Mouse (Mus musculus): ENCODE results near the gene Rnf41. TPM values are rescaled to one million over a fixed set of nuclear protein-coding genes. Genes with fewer than 3 reads are reported as not detected.
A peak's percentile ranks its signal among the peaks of the same experiment; 100 is the strongest.

The Rnf41 gene
- polyA plus RNA-seq, 1 experiment from 2014 or later = 44.2 TPM

- WGBS = under 1% methylated on average over 46 of the region's 86 CpGs
- Histone ChIP-seq H3K27ac (ENCODE audit: low read depth, low read length) (peak within 1 kb of the TSS; percentile 96), H3K9me3 (ENCODE audit: control insufficient read depth, low read length) (no peaks in the 10 kb centered on the region), H3K4me2 (replicated peaks; ENCODE audit: low read depth, low read length) (peak within 1 kb of the TSS; percentile 79), H3K36me3 (ENCODE audit: control insufficient read depth, insufficient read depth, low read length) (peaks cover under 1% of the 10 kb centered on the region; the same call in 1 of the 2 replicates), H3K27me3 (ENCODE audit: control insufficient read depth, insufficient read depth, low read length) (no peaks in the 10 kb centered on the region), H3K9ac (ENCODE audit: low read depth, low read length) (peak within 1 kb of the TSS; percentile 99), H3K4me1 (replicated peaks; ENCODE audit: control insufficient read depth, insufficient read depth, low read length) (0 out of 2 replicates have a peak, but pooled peaks cover 2% of the 10 kb centered on the region), H3K4me3 (ENCODE audit: low read depth, low read length) (peak within 1 kb of the TSS; percentile 97)
- ATAC-seq (ENCODE audit: low FRiP score) (peak; percentile 77), DNase-seq (ENCODE audit: low spot score) (peak; percentile 90)
These were observed 47.4 kb downstream of the Rnf41 start, which contains the start of gene Smarcc2 for GRCm38 (mm10) chr10:128458719-128459408. Gene Smarcc2, plus strand, starts transcription at chr10:128459248.

GRCm38 (mm10) chr10:128459409-128460269, 48.2 kb downstream of the Rnf41 start:
- Histone ChIP-seq H3K9me3 (ENCODE audit: control insufficient read depth, low read length) (no peaks in the 10 kb centered on the region), H3K4me3 (ENCODE audit: low read depth, low read length) (peak overlapping the region; percentile 97), H3K4me1 (replicated peaks; ENCODE audit: control insufficient read depth, insufficient read depth, low read length) (0 out of 2 replicates have a peak, but pooled peaks cover 2% of the 10 kb centered on the region), H3K27me3 (ENCODE audit: control insufficient read depth, insufficient read depth, low read length) (no peaks in the 10 kb centered on the region), H3K27ac (ENCODE audit: low read depth, low read length) (peak overlapping the region; percentile 96), H3K4me2 (replicated peaks; ENCODE audit: low read depth, low read length) (peak overlapping the region; percentile 75), H3K36me3 (ENCODE audit: control insufficient read depth, insufficient read depth, low read length) (peaks cover 4% of the 10 kb centered on the region; the same call in 1 of the 2 replicates), H3K9ac (ENCODE audit: low read depth, low read length) (peak overlapping the region; percentile 99)
- DNase-seq (ENCODE audit: low spot score) (peak; percentile 70), ATAC-seq (ENCODE audit: low FRiP score) (peak; percentile 66)
- 1% methylated on average over 21 of the region's 67 CpGs for WGBS

- 2% methylated on average over 5 of the region's 5 CpGs for WGBS
- Histone ChIP-seq H3K4me3 (ENCODE audit: low read depth, low read length) (peak overlapping the region; percentile 97), H3K27ac (ENCODE audit: low read depth, low read length) (peak overlapping the region; percentile 96), H3K27me3 (ENCODE audit: control insufficient read depth, insufficient read depth, low read length) (no peaks in the 10 kb centered on the region), H3K4me2 (replicated peaks; ENCODE audit: low read depth, low read length) (peak overlapping the region; percentile 75), H3K9ac (ENCODE audit: low read depth, low read length) (peak overlapping the region; percentile 99), H3K9me3 (ENCODE audit: control insufficient read depth, low read length) (no peaks in the 10 kb centered on the region), H3K4me1 (replicated peaks; ENCODE audit: control insufficient read depth, insufficient read depth, low read length) (0 out of 2 replicates have a peak, but pooled peaks cover 2% of the 10 kb centered on the region), H3K36me3 (ENCODE audit: control insufficient read depth, insufficient read depth, low read length) (peaks cover 7% of the 10 kb centered on the region; the same call in 1 of the 2 replicates)
- no peak for ATAC-seq (ENCODE audit: low FRiP score)
- peak; percentile 48 for DNase-seq (ENCODE audit: low spot score)
These were observed 48.8 kb downstream of the Rnf41 start for GRCm38 (mm10) chr10:128460270-128460630.

GRCm38 (mm10) chr10:128474366-128474765, 62.9 kb downstream of the Rnf41 start:
- no peaks in the 10 kb centered on the region for H3K27me3 ChIP-seq (ENCODE audit: control insufficient read depth, insufficient read depth, low read length)
- no peak overlapping the region for H3K27ac ChIP-seq (ENCODE audit: low read depth, low read length)
- ATAC-seq (ENCODE audit: low FRiP score) (no peak), DNase-seq (ENCODE audit: low spot score) (no peak)
- H3K9ac ChIP-seq (ENCODE audit: low read depth, low read length) = no peak overlapping the region
- H3K4me2 ChIP-seq (replicated peaks; ENCODE audit: low read depth, low read length) = no peak overlapping the region
- WGBS = 91% methylated on average over 12 of the region's 12 CpGs
- no peaks in the 10 kb centered on the region for H3K9me3 ChIP-seq (ENCODE audit: control insufficient read depth, low read length)
- H3K4me3 ChIP-seq (ENCODE audit: low read depth, low read length) = no peak overlapping the region
- peaks cover 34% of the 10 kb centered on the region for H3K36me3 ChIP-seq (ENCODE audit: control insufficient read depth, insufficient read depth, low read length)
- H3K4me1 ChIP-seq (replicated peaks; ENCODE audit: control insufficient read depth, insufficient read depth, low read length) = no peaks in the 10 kb centered on the region

GRCm38 (mm10) chr10:128486370-128486769, 74.9 kb downstream of the Rnf41 start:
- ATAC-seq (ENCODE audit: low FRiP score) (no peak), DNase-seq (ENCODE audit: low spot score) (no peak)
- Histone ChIP-seq H3K27me3 (ENCODE audit: control insufficient read depth, insufficient read depth, low read length) (no peaks in the 10 kb centered on the region), H3K9ac (ENCODE audit: low read depth, low read length) (no peak overlapping the region), H3K9me3 (ENCODE audit: control insufficient read depth, low read length) (no peaks in the 10 kb centered on the region), H3K27ac (ENCODE audit: low read depth, low read length) (no peak overlapping the region), H3K4me3 (ENCODE audit: low read depth, low read length) (no peak overlapping the region), H3K4me1 (replicated peaks; ENCODE audit: control insufficient read depth, insufficient read depth, low read length) (peaks cover 3% of the 10 kb centered on the region; the same call in 1 of the 2 replicates), H3K36me3 (ENCODE audit: control insufficient read depth, insufficient read depth, low read length) (peaks cover 32% of the 10 kb centered on the region), H3K4me2 (replicated peaks; ENCODE audit: low read depth, low read length) (no peak overlapping the region)
- 92% methylated on average over 7 of the region's 7 CpGs for WGBS

GRCm38 (mm10) chr10:128487861-128488712, 76.6 kb downstream of the Rnf41 start:
- Histone ChIP-seq H3K27me3 (ENCODE audit: control insufficient read depth, insufficient read depth, low read length) (no peaks in the 10 kb centered on the region), H3K4me1 (replicated peaks; ENCODE audit: control insufficient read depth, insufficient read depth, low read length) (peaks cover 5% of the 10 kb centered on the region; the same call in 1 of the 2 replicates), H3K9me3 (ENCODE audit: control insufficient read depth, low read length) (no peaks in the 10 kb centered on the region), H3K4me3 (ENCODE audit: low read depth, low read length) (no peak overlapping the region), H3K4me2 (replicated peaks; ENCODE audit: low read depth, low read length) (no peak overlapping the region), H3K36me3 (ENCODE audit: control insufficient read depth, insufficient read depth, low read length) (peaks cover 20% of the 10 kb centered on the region; the same call in 1 of the 2 replicates), H3K9ac (ENCODE audit: low read depth, low read length) (no peak overlapping the region), H3K27ac (ENCODE audit: low read depth, low read length) (no peak overlapping the region)
- WGBS = 94% methylated on average over 22 of the region's 22 CpGs
- ATAC-seq (ENCODE audit: low FRiP score) (no peak), DNase-seq (ENCODE audit: low spot score) (no peak)

GRCm38 (mm10) chr10:128488776-128489175, 77.3 kb downstream of the Rnf41 start:
- Histone ChIP-seq H3K4me3 (ENCODE audit: low read depth, low read length) (no peak overlapping the region), H3K4me2 (replicated peaks; ENCODE audit: low read depth, low read length) (no peak overlapping the region), H3K27ac (ENCODE audit: low read depth, low read length) (no peak overlapping the region), H3K4me1 (replicated peaks; ENCODE audit: control insufficient read depth, insufficient read depth, low read length) (peaks cover 5% of the 10 kb centered on the region; the same call in 1 of the 2 replicates), H3K9me3 (ENCODE audit: control insufficient read depth, low read length) (no peaks in the 10 kb centered on the region), H3K9ac (ENCODE audit: low read depth, low read length) (no peak overlapping the region), H3K36me3 (ENCODE audit: control insufficient read depth, insufficient read depth, low read length) (peaks cover 17% of the 10 kb centered on the region; the same call in 1 of the 2 replicates), H3K27me3 (ENCODE audit: control insufficient read depth, insufficient read depth, low read length) (no peaks in the 10 kb centered on the region)
- no peak for ATAC-seq (ENCODE audit: low FRiP score)
- DNase-seq (ENCODE audit: low spot score) = no peak
- 94% methylated on average over 4 of the region's 4 CpGs for WGBS

- peaks cover 5% of the 10 kb centered on the region for H3K4me1 ChIP-seq (replicated peaks; ENCODE audit: control insufficient read depth, insufficient read depth, low read length)
- DNase-seq (ENCODE audit: low spot score) (no peak), ATAC-seq (ENCODE audit: low FRiP score) (no peak)
- H3K27ac ChIP-seq (ENCODE audit: low read depth, low read length) = no peak overlapping the region
- H3K4me3 ChIP-seq (ENCODE audit: low read depth, low read length) = no peak overlapping the region
- 74% methylated on average over 5 of the region's 5 CpGs for WGBS
- peaks cover 17% of the 10 kb centered on the region; the same call in 1 of the 2 replicates for H3K36me3 ChIP-seq (ENCODE audit: control insufficient read depth, insufficient read depth, low read length)
- H3K27me3 ChIP-seq (ENCODE audit: control insufficient read depth, insufficient read depth, low read length) = no peaks in the 10 kb centered on the region
- H3K9ac ChIP-seq (ENCODE audit: low read depth, low read length) = no peak overlapping the region
- no peaks in the 10 kb centered on the region for H3K9me3 ChIP-seq (ENCODE audit: control insufficient read depth, low read length)
- no peak overlapping the region for H3K4me2 ChIP-seq (replicated peaks; ENCODE audit: low read depth, low read length)
These were observed 77.9 kb downstream of the Rnf41 start for GRCm38 (mm10) chr10:128489380-128489779.

All from hindbrain, embryonic 11.5 days (tissue).